ENCODE assay signal across 22 mouse cellular contexts in the genomic region with DNA sequence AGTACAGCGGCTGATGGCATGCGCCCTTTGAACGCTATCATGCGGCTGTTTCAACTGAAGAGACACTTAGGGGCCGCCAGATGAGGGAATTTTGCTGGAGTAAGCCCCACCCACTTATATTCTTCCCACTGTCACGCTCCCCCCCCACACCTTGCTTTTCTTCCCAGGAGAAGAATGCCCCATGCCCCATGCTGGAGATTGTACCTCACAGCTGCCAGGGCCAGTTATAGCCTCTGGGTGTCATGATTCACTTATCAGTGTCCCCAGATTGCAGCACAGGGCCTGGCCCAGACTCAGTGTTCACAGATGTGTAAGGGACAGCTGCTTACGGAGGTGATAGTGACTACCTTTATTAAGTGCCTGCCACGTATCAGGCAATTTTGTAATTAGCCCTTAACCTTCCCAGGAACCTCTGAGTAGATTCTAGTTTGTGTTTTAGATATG. TPM values are rescaled to one million over a fixed set of nuclear protein-coding genes. Genes with fewer than 3 reads are reported as not detected.
DNase-seq lines count a peak whose midpoint lies in the region; ATAC-seq and TF ChIP-seq lines count a peak whose summit lies in the region.
"Had no signal": no experiment of that assay in that cellular context is flagged by ENCODE, and none has a peak within 500 bp of the region (broad histone marks: within the 10 kb centered on the region; RNA-seq: fewer than 3 reads in every experiment).

No protein-coding gene starts in this region.

- H3K4me3 ChIP-seq in embryonic facial prominence, embryonic 15.5 days (replicated peaks), result no peak overlapping the region
- H3K4me3 ChIP-seq in embryonic facial prominence, embryonic 10.5 days, result no peak overlapping the region
- no peak overlapping the region for H3K4me3 ChIP-seq in heart, embryonic 11.5 days (ENCODE audit: low read depth, low read length)
- no peak overlapping the region for H3K4me3 ChIP-seq in left cerebral cortex, adult 2 months
- H3K4me3 ChIP-seq: hindbrain, embryonic 13.5 days; layer of hippocampus, adult 2 months; limb, embryonic 12.5 days; liver, embryonic 13.5 days; lung, embryonic 15.5 days had no signal

- 0 out of 2 replicates have a peak, but pooled peaks cover 3% of the 10 kb centered on the region for H3K4me1 ChIP-seq in embryonic facial prominence, embryonic 15.5 days
- H3K4me1 ChIP-seq in embryonic facial prominence, embryonic 10.5 days, result peaks cover 20% of the 10 kb centered on the region; the same call in 1 of the 2 replicates
- peaks cover 43% of the 10 kb centered on the region for H3K4me1 ChIP-seq in heart, embryonic 11.5 days (ENCODE audit: control insufficient read depth, insufficient read depth, low read length)
- H3K4me1 ChIP-seq: lung, embryonic 15.5 days had no signal

- H3K36me3 ChIP-seq in embryonic facial prominence, embryonic 15.5 days, result peaks cover 67% of the 10 kb centered on the region
- peaks cover 99% of the 10 kb centered on the region for H3K36me3 ChIP-seq in embryonic facial prominence, embryonic 10.5 days (replicated peaks)
- peaks cover 36% of the 10 kb centered on the region for H3K36me3 ChIP-seq in heart, embryonic 11.5 days (ENCODE audit: control insufficient read depth, insufficient read depth, low read length)

- DNase-seq in embryonic facial prominence, embryonic 10.5 days (ENCODE audit: low spot score), result no peak
- DNase-seq in heart, postnatal 25 days (ENCODE audit: low spot score), result no peak
- DNase-seq in left cerebral cortex, adult 2 months (ENCODE audit: extremely low spot score in 1 of 2, low spot score in 2 of 2), result no peak
- no peak for DNase-seq in left cerebral cortex, adult 9 months (ENCODE audit: low spot score in 2 of 2)
- no peak for DNase-seq in lung, postnatal 10 days
- DNase-seq: cerebellum, adult 9-11 months; gastrocnemius, postnatal 14 days; kidney, adult 11 months; kidney, postnatal 10 days; liver, embryonic 13.5 days; retina, postnatal 1 day; right cerebral cortex, postnatal 4 days; thymus, postnatal 14 days had no signal

- no peak for TF ChIP-seq CTCF in left cerebral cortex, adult 2 months (IDR thresholded peaks at IDR 0.05)

- no peak overlapping the region for H3K9ac ChIP-seq in embryonic facial prominence, embryonic 15.5 days
- H3K9ac ChIP-seq in heart, embryonic 11.5 days (ENCODE audit: low read depth, low read length), result no peak overlapping the region
- H3K9ac ChIP-seq: limb, embryonic 12.5 days; liver, embryonic 13.5 days; lung, embryonic 15.5 days had no signal

- no peaks in the 10 kb centered on the region for H3K27me3 ChIP-seq in embryonic facial prominence, embryonic 15.5 days
- H3K27me3 ChIP-seq in embryonic facial prominence, embryonic 10.5 days (replicated peaks; ENCODE audit: low read depth, poor library complexity, severe bottlenecking), result no peaks in the 10 kb centered on the region
- no peaks in the 10 kb centered on the region for H3K27me3 ChIP-seq in heart, embryonic 11.5 days (ENCODE audit: control insufficient read depth, insufficient read depth, low read length)
- H3K27me3 ChIP-seq: hindbrain, embryonic 13.5 days; limb, embryonic 12.5 days; liver, embryonic 13.5 days; lung, embryonic 15.5 days had no signal

- no peak for ATAC-seq in embryonic facial prominence, embryonic 15.5 days (ENCODE audit: insufficient number of reproducible peaks, low FRiP score, low TSS enrichment, low read depth)
- ATAC-seq in heart, embryonic 11.5 days (replicated peaks; ENCODE audit: insufficient number of reproducible peaks, low FRiP score, low TSS enrichment), result peak; percentile 12; the same call in 1 of the 2 replicates
- no peak for ATAC-seq in cerebellum, adult (ENCODE audit: insufficient number of reproducible peaks, low FRiP score, low TSS enrichment)
- ATAC-seq: CD4-positive, CD25-positive, alpha-beta regulatory T cell, adult 4 months had no signal

- no peak overlapping the region for H3K4me2 ChIP-seq in embryonic facial prominence, embryonic 15.5 days (replicated peaks)
- H3K4me2 ChIP-seq in heart, embryonic 11.5 days, result no peak overlapping the region
- H3K4me2 ChIP-seq: hindbrain, embryonic 13.5 days; limb, embryonic 12.5 days; liver, embryonic 13.5 days; lung, embryonic 15.5 days had no signal

- H3K27ac ChIP-seq in embryonic facial prominence, embryonic 15.5 days (replicated peaks), result 0 out of 2 replicates have a peak overlapping the region, but pooled peaks have one; percentile 7
- H3K27ac ChIP-seq in embryonic facial prominence, embryonic 10.5 days (replicated peaks), result no peak overlapping the region
- H3K27ac ChIP-seq in heart, embryonic 11.5 days (ENCODE audit: low read depth, low read length), result peak overlapping the region; percentile 64; the same call in 1 of the 2 replicates
- peak overlapping the region; percentile 58; the same call in 1 of the 2 replicates for H3K27ac ChIP-seq in left cerebral cortex, adult 2 months
- H3K27ac ChIP-seq: limb, embryonic 12.5 days; liver, embryonic 13.5 days; lung, embryonic 15.5 days had no signal

- 84% methylated on average over 8 of the region's 8 CpGs for WGBS in embryonic facial prominence, embryonic 15.5 days
- WGBS in embryonic facial prominence, embryonic 10.5 days, result 92% methylated on average over 8 of the region's 8 CpGs
- WGBS in heart, embryonic 11.5 days (ENCODE audit: insufficient replicate concordance), result 45% methylated on average over 8 of the region's 8 CpGs

- no peaks in the 10 kb centered on the region for H3K9me3 ChIP-seq in embryonic facial prominence, embryonic 15.5 days (replicated peaks)
- H3K9me3 ChIP-seq in embryonic facial prominence, embryonic 10.5 days, result no peaks in the 10 kb centered on the region
- H3K9me3 ChIP-seq in heart, embryonic 11.5 days (replicated peaks; ENCODE audit: control insufficient read depth, low read length), result no peaks in the 10 kb centered on the region
- H3K9me3 ChIP-seq: G1E; hindbrain, embryonic 13.5 days; limb, embryonic 12.5 days; liver, embryonic 13.5 days; lung, embryonic 15.5 days had no signal

- intact Hi-C loops in heart, postnatal 25 days (cut with DNase I), result no loop called here
- intact Hi-C loops in left cerebral cortex, adult 2 months (cut with DNase I), result no loop called here

RNA-seq across cellular contexts. Expression of gene Atp6v0e, which starts 17.6 kb away (rescaled TPM):
- polyA plus RNA-seq in embryonic facial prominence, embryonic 15.5 days (2015; fragmentation: Nextera tagmentation; extraction: Ambion mirVana), result 255 and 256 TPM in 2 replicates
- 118 and 120 TPM in 2 replicates for polyA plus RNA-seq in embryonic facial prominence, embryonic 10.5 days (2016; fragmentation: Nextera tagmentation; extraction: Ambion mirVana)
- polyA plus RNA-seq in heart, embryonic 11.5 days (2014; fragmentation: Nextera tagmentation; extraction: Ambion mirVana), result 189 and 204 TPM in 2 replicates
- total RNA-seq in heart, postnatal 25 days (2021), result 10 to 100 TPM; 64.5 to 66.4 TPM
- total RNA-seq in left cerebral cortex, adult 2 months (2021), result 10 to 100 TPM; 39.2 to 44.6 TPM
